Mouse (Mus musculus) forebrain, embryonic 11.5 days (tissue): ENCODE results near the gene Cyb5r3. TPM values are rescaled to one million over a fixed set of nuclear protein-coding genes. Genes with fewer than 3 reads are reported as not detected.

Experiments
- ATAC-seq: fragments of 200-750 bp; cut with Nextera tagmentation; replicated peaks from 2 replicates; pipeline ENCODE4 v1.8.0; 2017; ENCODE audit warnings: moderate TSS enrichment; ENCODE audit not compliant: low FRiP score
- DNase-seq: peaks from one replicate; pipeline ENCODE4 v3.0.0-alpha.2; 2017; ENCODE audit warnings: low spot score
- H3K27ac ChIP-seq: fragments of 300-500 bp; sonication (generic); 2 replicates; pipeline ENCODE4 v1.5.1; 2014; ENCODE audit warnings: low read depth, low read length
- H3K27me3 ChIP-seq: fragments of 300-500 bp; sonication (generic); 2 replicates; pipeline ENCODE4 v1.6.1; 2014; ENCODE audit warnings: mild to moderate bottlenecking, low read length, mixed read lengths; ENCODE audit not compliant: control insufficient read depth, insufficient read depth
- H3K36me3 ChIP-seq: fragments of 300-500 bp; sonication (generic); 2 replicates; pipeline ENCODE4 v1.6.1; 2014; ENCODE audit warnings: mild to moderate bottlenecking, low read length, moderate library complexity, mixed read lengths; ENCODE audit not compliant: control insufficient read depth, insufficient read depth
- H3K4me1 ChIP-seq: fragments of 300-500 bp; sonication (generic); replicated peaks from 2 replicates; pipeline ENCODE4 v1.6.1; 2014; ENCODE audit warnings: low read length, mixed read lengths; ENCODE audit not compliant: control insufficient read depth, insufficient read depth
- H3K4me2 ChIP-seq: fragments of 300-500 bp; sonication (generic); 2 replicates; pipeline ENCODE4 v1.6.1; 2014; ENCODE audit warnings: low read depth, mild to moderate bottlenecking, low read length, moderate library complexity, mixed read lengths; ENCODE audit not compliant: severe bottlenecking
- H3K4me3 ChIP-seq: fragments of 300-500 bp; sonication (generic); 2 replicates; pipeline ENCODE4 v1.5.1; 2014; ENCODE audit warnings: low read depth, low read length
- H3K9ac ChIP-seq: fragments of 300-500 bp; sonication (generic); 2 replicates; pipeline ENCODE4 v1.6.1; 2014; ENCODE audit warnings: low read length
- H3K9me3 ChIP-seq: fragments of 300-500 bp; sonication (generic); 2 replicates; pipeline ENCODE4 v1.6.1; 2016; ENCODE audit warnings: low read length, mixed read lengths; ENCODE audit not compliant: control insufficient read depth
- WGBS: fragments of 180-500 bp; shearing (Covaris S2); extraction: QIAGEN DNeasy Blood & Tissue Kit; methylation state at CpG from one replicate; pipeline ENCODE4 v1.1.7; 2014; 5-methylcytosine and 5-hydroxymethylcytosine counted together
- polyA plus RNA-seq: library from polyadenylated mRNA; unstranded; fragments of >200 nt; fragmentation: Nextera tagmentation; extraction: Ambion mirVana; gene quantifications from 2 replicates; pipeline ENCODE4 v1.2.1, GENCODE M21; 2014

The Cyb5r3 gene
- polyA plus RNA-seq, 1 experiment from 2014 or later, result 161 TPM

GRCm38 (mm10) chr15:83204731-83205451 is 32.5 kb upstream of the Cyb5r3 start:
- ATAC-seq, result no peak
- Histone ChIP-seq H3K27ac (no peak overlapping the region), H3K36me3 (no peaks in the 10 kb centered on the region), H3K27me3 (no peaks in the 10 kb centered on the region), H3K4me2 (no peak overlapping the region), H3K9me3 (no peaks in the 10 kb centered on the region), H3K4me3 (no peak overlapping the region), H3K4me1 (0 out of 2 replicates have a peak, but pooled peaks cover 2% of the 10 kb centered on the region), H3K9ac (no peak overlapping the region)
- no peak for DNase-seq
- 43% methylated on average over 10 of the region's 10 CpGs for WGBS

GRCm38 (mm10) chr15:83202412-83202811 is 30.0 kb upstream of the Cyb5r3 start:
- no peaks in the 10 kb centered on the region for H3K36me3 ChIP-seq
- ATAC-seq (no peak), DNase-seq (no peak)
- H3K27me3 ChIP-seq, result no peaks in the 10 kb centered on the region
- no peak overlapping the region for H3K9ac ChIP-seq
- no peak overlapping the region for H3K27ac ChIP-seq
- H3K4me3 ChIP-seq, result no peak overlapping the region
- no peaks in the 10 kb centered on the region for H3K4me1 ChIP-seq
- H3K9me3 ChIP-seq, result no peaks in the 10 kb centered on the region
- WGBS, result 49% methylated on average over 4 of the region's 4 CpGs
- no peak overlapping the region for H3K4me2 ChIP-seq

- Histone ChIP-seq H3K9me3 (no peaks in the 10 kb centered on the region; the same call in 1 of the 2 replicates), H3K4me3 (no peak overlapping the region), H3K27me3 (no peaks in the 10 kb centered on the region), H3K36me3 (no peaks in the 10 kb centered on the region), H3K4me2 (no peak overlapping the region), H3K4me1 (no peaks in the 10 kb centered on the region), H3K27ac (no peak overlapping the region), H3K9ac (no peak overlapping the region)
- 96% methylated on average over 4 of the region's 4 CpGs for WGBS
- ATAC-seq (no peak), DNase-seq (no peak)
Measured at GRCm38 (mm10) chr15:83193413-83193812, 21.0 kb upstream of the Cyb5r3 start.

GRCm38 (mm10) chr15:83182351-83182750 is 10.0 kb upstream of the Cyb5r3 start:
- H3K4me3 ChIP-seq, result no peak overlapping the region
- no peaks in the 10 kb centered on the region for H3K36me3 ChIP-seq
- H3K4me2 ChIP-seq, result no peak overlapping the region
- H3K27ac ChIP-seq, result no peak overlapping the region
- no peak for ATAC-seq
- H3K9ac ChIP-seq, result no peak overlapping the region
- WGBS, result 80% methylated on average over 5 of the region's 5 CpGs
- no peaks in the 10 kb centered on the region for H3K4me1 ChIP-seq
- no peaks in the 10 kb centered on the region for H3K9me3 ChIP-seq
- DNase-seq, result no peak
- no peaks in the 10 kb centered on the region for H3K27me3 ChIP-seq

GRCm38 (mm10) chr15:83181800-83182330 is 9.5 kb upstream of the Cyb5r3 start:
- Histone ChIP-seq H3K9ac (no peak overlapping the region), H3K9me3 (no peaks in the 10 kb centered on the region), H3K27ac (no peak overlapping the region), H3K4me3 (no peak overlapping the region), H3K36me3 (no peaks in the 10 kb centered on the region), H3K4me1 (no peaks in the 10 kb centered on the region), H3K4me2 (no peak overlapping the region), H3K27me3 (no peaks in the 10 kb centered on the region)
- ATAC-seq (no peak), DNase-seq (no peak)
- WGBS, result 58% methylated on average over 4 of the region's 4 CpGs

GRCm38 (mm10) chr15:83180004-83180403 is 7.6 kb upstream of the Cyb5r3 start:
- Histone ChIP-seq H3K36me3 (no peaks in the 10 kb centered on the region), H3K9me3 (no peaks in the 10 kb centered on the region), H3K4me1 (no peaks in the 10 kb centered on the region), H3K4me3 (no peak overlapping the region), H3K9ac (no peak overlapping the region), H3K27ac (no peak overlapping the region), H3K27me3 (no peaks in the 10 kb centered on the region), H3K4me2 (no peak overlapping the region)
- DNase-seq, result no peak
- WGBS, result 87% methylated on average over 6 of the region's 6 CpGs
- ATAC-seq, result no peak

- DNase-seq, result no peak
- no peak for ATAC-seq
- WGBS, result 76% methylated on average over 4 of the region's 4 CpGs
Measured at GRCm38 (mm10) chr15:83176653-83177052, 4.3 kb upstream of the Cyb5r3 start.

GRCm38 (mm10) chr15:83173914-83174884 is 1.8 kb upstream of the Cyb5r3 start:
- Histone ChIP-seq H3K4me1 (peaks cover 8% of the 10 kb centered on the region; the same call in 1 of the 2 replicates), H3K36me3 (no peaks in the 10 kb centered on the region), H3K9me3 (no peaks in the 10 kb centered on the region), H3K27me3 (no peaks in the 10 kb centered on the region), H3K4me3 (no peak overlapping the region), H3K4me2 (no peak overlapping the region), H3K27ac (no peak overlapping the region), H3K9ac (no peak overlapping the region)
- ATAC-seq (no peak), DNase-seq (no peak)
- WGBS, result 92% methylated on average over 14 of the region's 14 CpGs

More at GRCm38 (mm10) chr15:83176653-83177052, 4.3 kb upstream of the Cyb5r3 start:
- no peaks in the 10 kb centered on the region for H3K27me3 ChIP-seq
- H3K27ac ChIP-seq, result no peak overlapping the region
- no peak overlapping the region for H3K4me3 ChIP-seq
- H3K9ac ChIP-seq, result no peak overlapping the region
- no peak overlapping the region for H3K4me2 ChIP-seq
- no peaks in the 10 kb centered on the region for H3K9me3 ChIP-seq
- H3K36me3 ChIP-seq, result no peaks in the 10 kb centered on the region
- H3K4me1 ChIP-seq, result peaks cover 5% of the 10 kb centered on the region; the same call in 1 of the 2 replicates
